Mouse (Mus musculus) gastrocnemius, adult 8-10 months (tissue): Measurements from ENCODE around the gene Oaz3. TPM values are rescaled to one million over a fixed set of nuclear protein-coding genes. Genes with fewer than 3 reads are reported as not detected.
A peak's percentile ranks its signal among the peaks of the same experiment; 100 is the strongest.

ENCODE experiments used
- DNase-seq, 2 experiments: peaks; one replicate each; pipeline ENCODE4 v3.0.0; 2022; ENCODE audit warnings: low spot score in 2 of 2
- total RNA-seq, 4 experiments: library from RNA; stranded (reverse); gene quantifications; 2 replicates each; pipeline ENCODE4 v1.2.4; 2022

Oaz3 gene
- not detected for total RNA-seq

DNA sequence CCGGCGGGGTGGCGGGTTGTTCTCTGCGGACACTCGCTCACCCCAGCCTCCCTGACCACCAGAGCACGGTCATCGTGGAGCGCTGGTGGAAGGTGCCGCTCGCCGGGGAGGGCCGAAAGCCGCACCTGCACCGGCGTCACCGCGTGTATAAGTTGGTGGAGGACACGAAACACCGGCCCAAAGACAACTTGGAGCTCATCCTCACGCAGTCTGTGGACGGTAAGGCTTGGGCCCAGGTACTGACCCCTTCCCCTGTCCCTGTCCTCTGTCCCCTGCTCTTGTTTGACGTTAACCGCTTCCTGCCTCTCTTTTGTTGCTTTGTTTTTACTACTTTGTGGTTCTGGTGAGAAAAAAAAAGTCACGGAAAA lies at the start of gene Oaz3:
TSS of gene Oaz3 (minus strand) at position 319 of the 368 bp plus-strand sequence.
- no peak for DNase-seq

GRCm38 (mm10) chr3:94487581-94487980 lies 43.9 kb upstream of the Oaz3 start:
- DNase-seq = no peak

DNA sequence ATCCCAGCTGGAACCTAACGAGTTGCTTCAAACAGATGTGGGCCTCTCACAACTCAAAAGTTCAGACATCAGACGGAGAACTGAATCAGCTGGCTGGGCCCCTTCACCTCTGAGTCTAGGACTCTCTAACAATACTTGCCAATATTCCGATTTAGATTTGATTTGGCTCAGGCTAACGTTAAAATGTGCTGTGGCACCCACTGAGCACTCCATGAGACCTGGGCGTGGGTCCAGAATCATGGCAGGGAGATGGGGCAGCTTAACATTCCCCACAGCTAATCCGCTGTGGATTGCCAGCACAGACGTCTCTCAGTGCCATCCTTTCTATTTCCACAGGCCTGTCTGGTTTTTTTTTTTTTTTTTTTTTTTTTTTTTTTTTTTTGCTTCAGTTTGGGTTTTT lies 42.2 kb upstream of the Oaz3 start:
- no peak for DNase-seq

- DNase-seq = no peak
Measured at GRCm38 (mm10) chr3:94483790-94484439, 40.2 kb upstream of the Oaz3 start.

- peak in 1 of 2 experiments; percentile 34 for DNase-seq
Measured at GRCm38 (mm10) chr3:94482764-94483385, 39.2 kb upstream of the Oaz3 start.

GRCm38 (mm10) chr3:94481429-94481828 lies 37.7 kb upstream of the Oaz3 start:
- peak; percentile 19 to 60 for DNase-seq

- DNase-seq = no peak
Measured at GRCm38 (mm10) chr3:94480291-94480884, 36.7 kb upstream of the Oaz3 start, which contains the start of gene Riiad1. TSS of gene Riiad1 (minus strand) at chr3:94480341.

- no peak for DNase-seq
Measured at GRCm38 (mm10) chr3:94479564-94479963, 35.8 kb upstream of the Oaz3 start.

DNA sequence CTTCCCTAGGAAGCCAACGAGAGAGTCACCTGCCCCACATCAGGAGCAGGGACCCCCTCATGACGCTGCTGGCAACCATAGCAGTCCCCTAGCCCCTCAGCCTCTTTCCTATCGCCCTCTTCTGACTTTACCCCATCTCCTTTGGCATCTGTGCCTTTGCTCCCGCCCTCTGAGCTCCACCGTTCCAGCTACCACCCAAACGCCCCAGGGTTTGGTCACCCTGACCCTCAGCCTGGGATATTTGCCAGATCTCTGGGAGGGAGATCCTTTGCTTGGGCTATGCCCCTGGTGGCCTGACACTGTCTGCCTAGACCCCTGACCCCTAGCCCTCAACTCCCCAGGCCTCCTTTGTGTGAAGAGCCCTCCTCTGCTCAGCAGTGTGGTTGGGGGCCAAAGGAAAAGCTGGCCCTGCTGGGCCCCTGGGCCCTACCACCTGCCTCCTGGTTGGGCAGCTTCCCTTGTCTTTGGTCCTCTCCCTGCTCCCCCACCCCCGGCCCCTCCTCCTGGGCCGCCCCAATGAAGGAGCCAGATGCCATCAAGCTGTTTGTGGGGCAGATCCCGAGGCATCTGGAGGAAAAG lies 35.0 kb upstream of the Oaz3 start:
- DNase-seq = no peak

GRCm38 (mm10) chr3:94477981-94478422 lies 34.3 kb upstream of the Oaz3 start, which contains the start of gene Celf3:
TSS of gene Celf3 (plus strand) at chr3:94478295.
- no peak for DNase-seq

- no peak for DNase-seq
Measured at GRCm38 (mm10) chr3:94477444-94477843, 33.7 kb upstream of the Oaz3 start.

- DNase-seq = no peak
Measured at GRCm38 (mm10) chr3:94476301-94477035, 32.8 kb upstream of the Oaz3 start.

DNA sequence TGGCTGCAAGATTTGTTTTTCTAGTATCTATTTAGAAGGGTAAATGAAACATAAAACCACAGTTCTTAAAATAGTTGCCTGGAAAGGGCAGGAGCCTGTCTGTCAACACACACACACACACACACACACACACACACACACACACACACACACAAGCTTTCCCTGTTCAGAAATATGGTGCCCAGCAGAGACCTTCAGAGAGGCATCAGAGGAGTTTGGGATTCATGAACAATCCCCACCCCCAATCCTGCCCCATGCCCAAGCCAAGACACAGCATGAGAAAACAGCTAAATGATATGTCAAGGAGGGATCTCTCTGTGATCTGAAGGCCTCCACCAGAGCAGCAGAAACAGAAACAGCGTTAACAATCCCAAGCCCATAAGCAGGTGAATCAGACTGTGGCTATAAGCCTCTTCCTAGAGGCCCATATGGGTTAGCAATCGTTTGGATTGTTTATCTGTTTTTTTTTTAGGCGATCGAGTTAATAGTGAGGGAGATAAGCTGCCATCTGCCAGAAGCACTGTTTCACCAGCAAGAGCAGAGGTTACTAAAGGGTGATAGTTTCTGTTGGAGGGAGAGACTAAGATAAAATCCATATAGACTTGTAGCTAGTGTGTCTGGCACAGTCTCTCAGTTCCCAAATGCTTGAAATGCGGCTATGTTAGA lies 30.0 kb upstream of the Oaz3 start:
- peak; percentile 30 to 47 for DNase-seq

GRCm38 (mm10) chr3:94473115-94473505 lies 29.4 kb upstream of the Oaz3 start:
- DNase-seq = peak in 1 of 2 experiments; percentile 7

- no peak for DNase-seq
Measured at GRCm38 (mm10) chr3:94472447-94473114, 28.9 kb upstream of the Oaz3 start.

GRCm38 (mm10) chr3:94468931-94469330 lies 25.2 kb upstream of the Oaz3 start:
- DNase-seq = no peak

DNA sequence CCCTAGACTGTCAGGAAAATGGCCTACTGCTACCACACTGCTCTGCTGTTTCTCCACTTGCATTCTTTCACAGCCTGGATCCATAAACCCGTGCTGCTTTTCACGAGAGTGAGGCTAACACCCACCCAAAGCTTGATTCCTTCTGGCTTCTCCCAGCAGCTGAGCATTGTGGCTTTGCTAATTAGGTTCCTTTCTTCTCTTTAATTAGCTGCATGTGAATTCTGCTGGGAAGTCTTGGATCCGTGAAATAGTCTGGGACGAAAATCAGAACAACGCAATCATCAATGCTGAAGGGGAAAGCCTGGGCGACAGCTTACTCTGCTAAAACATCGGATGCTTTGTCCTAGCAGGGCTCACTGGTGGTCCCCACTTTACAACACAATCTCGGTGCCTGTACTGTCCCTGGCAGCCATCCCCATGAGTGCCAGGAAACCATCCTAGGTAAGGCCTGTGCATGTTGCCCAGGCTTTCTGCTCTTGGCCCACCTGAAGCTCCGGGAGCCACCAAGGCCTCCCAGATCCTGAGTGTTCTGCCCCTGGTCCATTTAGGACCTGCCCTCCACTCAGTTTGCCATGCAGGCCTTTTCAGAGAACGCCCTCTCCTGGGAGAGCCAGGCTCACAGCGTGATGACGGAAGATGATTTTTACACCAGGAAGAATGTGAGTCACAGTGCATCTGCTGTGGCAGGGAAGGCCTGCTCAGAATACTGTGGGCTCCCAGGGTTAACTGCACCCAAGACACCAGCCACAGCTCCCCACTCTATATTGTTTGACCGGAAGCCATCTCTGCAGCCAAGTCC lies 22.1 kb upstream of the Oaz3 start:
- DNase-seq = no peak

- DNase-seq = no peak
Measured at GRCm38 (mm10) chr3:94463926-94464578, 20.3 kb upstream of the Oaz3 start.

DNA sequence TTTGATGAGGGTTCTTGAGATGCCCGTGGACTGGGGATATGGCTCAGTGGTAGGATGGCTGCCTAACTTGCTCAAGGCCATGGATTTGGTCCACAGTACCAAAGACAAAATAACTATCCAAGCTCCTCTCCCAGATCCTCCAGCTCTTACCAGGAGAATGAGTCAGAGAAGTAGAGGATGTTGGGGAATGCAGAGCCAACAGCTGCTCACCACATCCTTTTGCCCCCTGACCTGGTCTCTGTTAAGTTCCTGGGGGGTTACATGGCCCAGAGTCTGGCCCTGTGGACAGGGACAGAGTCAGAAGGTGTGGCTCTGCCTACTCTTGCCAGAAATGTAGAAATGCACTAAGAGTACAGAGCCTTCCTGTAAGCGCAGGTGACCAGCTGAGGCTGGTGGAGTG lies 16.1 kb upstream of the Oaz3 start:
- DNase-seq = no peak
